Mouse (Mus musculus) gastrocnemius, adult 8-10 months (tissue): ENCODE measurements around the gene Gm6408. TPM values are rescaled to one million over a fixed set of nuclear protein-coding genes. Genes with fewer than 3 reads are reported as not detected.

Experiments
- total RNA-seq, 4 experiments: library from RNA; stranded (reverse); gene quantifications; 2 replicates each; pipeline ENCODE4 v1.2.4; 2022

Gm6408 gene
- total RNA-seq, 4 experiments from 2014 or later: not detected

Other genes starting within 250 kb of the Gm6408 start
- gene Wasf3, start 97.0 kb upstream of the Gm6408 start, total RNA-seq: under 1 TPM; 0.46 to 0.74 (median 0.59) TPM
- gene Gm6370, start 9.4 kb downstream of the Gm6408 start, total RNA-seq: not detected
- gene 4930449I24Rik, start 20.4 kb downstream of the Gm6408 start, total RNA-seq: not detected
- gene Gm3402, start 32.2 kb downstream of the Gm6408 start, total RNA-seq: not detected
- not detected for gene Gm3404, start 43.8 kb downstream of the Gm6408 start, total RNA-seq
- not detected for gene Gm3409, start 55.7 kb downstream of the Gm6408 start, total RNA-seq
- not detected for gene Gm3415, start 74.2 kb downstream of the Gm6408 start, total RNA-seq
- gene Gpr12, start 103.3 kb downstream of the Gm6408 start, total RNA-seq: not detected